Mouse (Mus musculus) MEL (cell line): ENCODE measurements at regions not wholly inside any gene's neighbourhood (a gene's known extent, or its start where the extent isn't known, plus 50 kb on each side); places are given as distances from the start of the nearest gene placed in this dataset.

Experiments used
- DNase-seq: peaks from one replicate; pipeline ENCODE4 v3.0.0; 2011; ENCODE audit warnings: low read depth, low spot score
- H3K27ac ChIP-seq: 2 replicates; pipeline ENCODE4 v1.5.1; 2012; ENCODE audit warnings: low read depth, mild to moderate bottlenecking, control low read depth, low read length, moderate library complexity; ENCODE audit not compliant: control insufficient read depth
- H3K27me3 ChIP-seq, 2 experiments: fragments of 150-350 bp in 1 of 2; sonication (generic) in 1 of 2; 2 replicates each; pipeline ENCODE4 v1.6.1; 2012; ENCODE audit warnings: low read length in 2 of 2, mild to moderate bottlenecking in 2 of 2, improper control_type of control experiment in 1 of 2, moderate library complexity in 1 of 2; ENCODE audit not compliant: insufficient read depth in 2 of 2, control insufficient read depth in 1 of 2
- H3K36me3 ChIP-seq, 2 experiments: 2 replicates each; pipeline ENCODE4 v1.6.1; 2012 to 2014; ENCODE audit warnings: low read length in 2 of 2, improper control_type of control experiment in 1 of 2, inconsistent platforms in 1 of 2, mild to moderate bottlenecking in 1 of 2; ENCODE audit not compliant: insufficient read depth in 2 of 2, control insufficient read depth in 1 of 2
- H3K4me1 ChIP-seq, 2 experiments: fragments of 150-350 bp in 1 of 2; sonication (generic) in 1 of 2; 2 replicates each; pipeline ENCODE4 v1.6.1; 2012; ENCODE audit warnings: low read length in 2 of 2, improper control_type of control experiment in 1 of 2, mild to moderate bottlenecking in 1 of 2; ENCODE audit not compliant: insufficient read depth in 2 of 2, control insufficient read depth in 1 of 2
- H3K4me3 ChIP-seq, 2 experiments: fragments of 150-350 bp in 1 of 2; sonication (generic) in 1 of 2; 2 replicates each; pipeline ENCODE4 v1.5.1; 2012; ENCODE audit warnings: low read depth in 2 of 2, low read length in 2 of 2, mild to moderate bottlenecking in 2 of 2, moderate library complexity in 2 of 2, control low read depth in 1 of 2, improper control_type of control experiment in 1 of 2; ENCODE audit not compliant: control insufficient read depth in 1 of 2, insufficient read depth in 1 of 2
- H3K79me2 ChIP-seq: 2 replicates; pipeline ENCODE4 v1.6.1; 2012; ENCODE audit warnings: mild to moderate bottlenecking, low read length, moderate library complexity; ENCODE audit not compliant: control insufficient read depth, poor library complexity, insufficient read depth
- H3K9ac ChIP-seq: 2 replicates; pipeline ENCODE4 v1.6.1; 2012; ENCODE audit warnings: low read depth, mild to moderate bottlenecking, control low read depth, low read length, moderate library complexity; ENCODE audit not compliant: control insufficient read depth, poor library complexity, severe bottlenecking
- H3K9me3 ChIP-seq: fragments of 150-350 bp; sonication (generic); replicated peaks from 2 replicates; pipeline ENCODE4 v1.6.1; 2012; ENCODE audit warnings: mild to moderate bottlenecking, low read length, improper control_type of control experiment, moderate library complexity; ENCODE audit not compliant: insufficient read depth
- BHLHE40 ChIP-seq: IDR thresholded peaks from 2 replicates; pipeline ENCODE4 v1.6.1; 2012; ENCODE audit warnings: low read depth, mild to moderate bottlenecking, inconsistent platforms, low read length, improper control_type of control experiment, borderline replicate concordance
- CHD1 ChIP-seq: IDR thresholded peaks from 2 replicates; pipeline ENCODE4 v1.6.1; 2012; ENCODE audit warnings: low read depth, mild to moderate bottlenecking, inconsistent platforms, low read length, improper control_type of control experiment
- ELF1 ChIP-seq: IDR thresholded peaks from 2 replicates; pipeline ENCODE4 v1.6.1; 2014; ENCODE audit warnings: low read depth, mild to moderate bottlenecking, inconsistent platforms, low read length, improper control_type of control experiment, moderate library complexity
- GABPA ChIP-seq: IDR thresholded peaks from 2 replicates; pipeline ENCODE4 v1.6.1; 2012; ENCODE audit warnings: low read depth, mild to moderate bottlenecking, inconsistent platforms, low read length, improper control_type of control experiment, moderate library complexity
- JUND ChIP-seq: IDR thresholded peaks from 2 replicates; pipeline ENCODE4 v1.6.1; 2011; ENCODE audit warnings: low read depth, mild to moderate bottlenecking, improper control_type of control experiment, low read length
- MAX ChIP-seq: IDR thresholded peaks from 2 replicates; pipeline ENCODE4 v1.6.1; 2011; ENCODE audit warnings: low read length, improper control_type of control experiment
- MAZ ChIP-seq: IDR thresholded peaks from 2 replicates; pipeline ENCODE4 v1.6.1; 2012; ENCODE audit warnings: low read depth, mild to moderate bottlenecking, inconsistent platforms, low read length, improper control_type of control experiment
- MYC ChIP-seq: IDR thresholded peaks from 2 replicates; pipeline ENCODE4 v1.6.1; 2011; ENCODE audit warnings: low read depth, mild to moderate bottlenecking, low read length, improper control_type of control experiment, moderate library complexity
- POLR2A ChIP-seq, 2 experiments: IDR thresholded peaks; 2 replicates each; pipeline ENCODE4 v1.6.1; 2011 to 2012; ENCODE audit warnings: low read length in 2 of 2, mild to moderate bottlenecking in 2 of 2, control low read depth in 1 of 2, improper control_type of control experiment in 1 of 2, low read depth in 1 of 2, moderate library complexity in 1 of 2; ENCODE audit not compliant: control insufficient read depth in 1 of 2, insufficient read depth in 1 of 2, poor library complexity in 1 of 2
- POLR2AphosphoS2 ChIP-seq: IDR thresholded peaks from 2 replicates; pipeline ENCODE4 v1.6.1; 2011; ENCODE audit warnings: low read length, improper control_type of control experiment
- TBP ChIP-seq: IDR thresholded peaks from 2 replicates; pipeline ENCODE4 v1.8.0; 2011; ENCODE audit warnings: low read depth, low read length, improper control_type of control experiment
- USF1 ChIP-seq: IDR thresholded peaks from 2 replicates; pipeline ENCODE4 v1.6.1; 2014; ENCODE audit warnings: low read depth, mild to moderate bottlenecking, inconsistent platforms, low read length, improper control_type of control experiment, moderate library complexity
- ZC3H11A ChIP-seq: IDR thresholded peaks from 2 replicates; pipeline ENCODE4 v1.6.1; 2012; ENCODE audit warnings: low read depth, mild to moderate bottlenecking, inconsistent platforms, low read length, improper control_type of control experiment
- ZKSCAN1 ChIP-seq: IDR thresholded peaks from 2 replicates; pipeline ENCODE4 v1.6.1; 2012; ENCODE audit warnings: low read depth, mild to moderate bottlenecking, inconsistent platforms, low read length, improper control_type of control experiment, moderate library complexity
- ZMIZ1 ChIP-seq: IDR thresholded peaks from 2 replicates; pipeline ENCODE4 v1.6.1; 2012; ENCODE audit warnings: low read depth, mild to moderate bottlenecking, inconsistent platforms, low read length, improper control_type of control experiment, moderate library complexity
- ZNF384 ChIP-seq: IDR thresholded peaks from 2 replicates; pipeline ENCODE4 v1.6.1; 2012; ENCODE audit warnings: low read depth, mild to moderate bottlenecking, inconsistent platforms, low read length, improper control_type of control experiment

DNA sequence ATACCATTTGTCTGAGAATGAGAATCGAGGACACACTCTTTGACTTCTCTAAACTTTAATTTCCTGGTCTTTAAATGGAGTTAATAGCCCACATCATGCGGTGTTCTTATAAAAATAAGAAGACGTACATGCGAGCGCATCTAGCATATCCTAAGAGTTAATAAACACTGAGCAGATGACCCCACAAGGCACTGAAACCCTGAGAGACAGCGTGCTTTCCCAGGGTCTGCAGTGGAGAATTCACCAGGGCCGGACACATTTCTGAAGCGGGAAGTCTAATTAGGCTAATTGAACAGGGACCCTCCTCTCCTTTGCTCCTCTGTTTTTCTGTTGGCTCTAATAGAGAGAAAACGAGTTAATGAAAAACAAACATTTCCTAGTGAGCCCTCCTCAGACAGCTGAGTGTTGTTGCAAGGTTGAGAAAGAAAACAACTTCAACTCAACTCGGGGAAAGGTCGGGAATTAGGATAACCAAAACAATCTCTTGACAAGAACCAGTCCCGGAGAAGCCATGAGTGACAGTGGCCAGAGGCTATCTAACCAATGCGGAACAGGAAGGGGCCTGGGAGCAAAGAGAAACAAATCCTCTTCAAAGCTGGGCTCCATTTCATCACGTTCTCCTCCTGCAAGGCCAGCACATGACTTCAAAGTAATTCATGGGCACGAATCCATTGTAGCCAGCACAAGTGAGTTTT lies 352.2 kb downstream of the Hs3st3b1 start:
- no peak overlapping the region for H3K9ac ChIP-seq
- no peak for TF ChIP-seq MYC
- no peak for TF ChIP-seq TBP
- no peak for TF ChIP-seq MAZ
- TF ChIP-seq GABPA: no peak
- TF ChIP-seq POLR2AphosphoS2: no peak
- no peak for TF ChIP-seq BHLHE40
- TF ChIP-seq JUND: no peak
- no peak for TF ChIP-seq ELF1
- no peak for TF ChIP-seq USF1
- no peak for TF ChIP-seq CHD1
- TF ChIP-seq ZKSCAN1: no peak
- TF ChIP-seq ZC3H11A: no peak
- no peak for TF ChIP-seq ZMIZ1
- TF ChIP-seq POLR2A (IDR thresholded peaks at IDR 0.05; ENCODE audit: control insufficient read depth in 1 of 2, insufficient read depth in 1 of 2, low read depth in 1 of 2, low read length in 2 of 2, poor library complexity in 1 of 2): no peak
- no peak for TF ChIP-seq MAX
- TF ChIP-seq ZNF384: no peak
- no peaks in the 10 kb centered on the region for H3K4me1 ChIP-seq
- no peaks in the 10 kb centered on the region for H3K79me2 ChIP-seq
- no peak for DNase-seq
- no peak overlapping the region for H3K4me3 ChIP-seq
- H3K9me3 ChIP-seq: no peaks in the 10 kb centered on the region
- H3K36me3 ChIP-seq: no peaks in the 10 kb centered on the region
- H3K27ac ChIP-seq: no peak overlapping the region
- H3K27me3 ChIP-seq: no peaks in the 10 kb centered on the region

DNA sequence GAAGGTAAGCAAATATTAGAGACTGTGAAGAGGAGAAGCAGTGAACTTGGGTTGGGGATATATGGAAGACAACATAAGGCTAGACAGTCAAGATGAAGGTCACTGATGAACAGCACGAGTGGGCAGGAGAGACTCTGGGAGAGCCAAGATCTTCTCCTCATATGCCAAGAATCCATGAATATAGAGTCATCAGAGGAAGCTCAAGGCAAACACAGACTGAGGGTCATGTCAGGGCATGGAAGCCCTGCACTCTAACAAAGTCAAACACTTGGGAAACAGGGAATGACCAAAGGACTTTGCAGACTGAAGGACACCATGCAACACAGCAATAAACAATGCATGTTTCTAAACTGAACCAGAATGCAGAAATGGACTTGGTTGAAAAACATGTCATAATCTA lies 351.4 kb downstream of the Hs3st3b1 start:
- no peaks in the 10 kb centered on the region for H3K4me1 ChIP-seq
- H3K79me2 ChIP-seq: no peaks in the 10 kb centered on the region
- no peak overlapping the region for H3K27ac ChIP-seq
- DNase-seq: no peak
- TF ChIP-seq ZMIZ1: no peak
- no peak for TF ChIP-seq ELF1
- no peak for TF ChIP-seq JUND
- no peak overlapping the region for H3K4me3 ChIP-seq
- H3K27me3 ChIP-seq: no peaks in the 10 kb centered on the region
- no peaks in the 10 kb centered on the region for H3K9me3 ChIP-seq
- H3K36me3 ChIP-seq: no peaks in the 10 kb centered on the region
- no peak overlapping the region for H3K9ac ChIP-seq
